ENCODE assay signal across 27 mouse cellular contexts in the genomic region with DNA sequence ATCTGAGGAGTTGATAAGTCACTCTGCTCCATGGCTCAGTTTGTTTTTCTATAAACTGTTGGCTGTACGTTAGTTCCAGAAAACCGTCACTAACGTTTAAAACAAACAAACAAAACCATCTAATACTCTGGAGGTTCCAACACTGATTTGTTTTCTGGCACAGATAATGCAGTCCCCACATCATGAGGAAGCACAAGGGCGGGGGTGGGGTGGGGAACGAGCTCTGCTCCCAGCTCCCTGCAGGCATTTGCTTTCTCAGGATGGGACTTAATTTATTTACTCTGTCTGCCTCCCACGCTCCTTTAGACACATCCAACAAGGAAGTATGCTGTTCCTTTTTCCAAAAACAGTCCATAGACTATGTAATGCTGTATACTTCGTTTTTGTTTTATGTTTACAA. TPM values are rescaled to one million over a fixed set of nuclear protein-coding genes. Genes with fewer than 3 reads are reported as not detected.
DNase-seq lines count a peak whose midpoint lies in the region; ATAC-seq and TF ChIP-seq lines count a peak whose summit lies in the region.
"Had no signal": no experiment of that assay in that cellular context is flagged by ENCODE, and none has a peak within 500 bp of the region (broad histone marks: within the 10 kb centered on the region; RNA-seq: fewer than 3 reads in every experiment).

No protein-coding gene starts in this region.

- in situ Hi-C loops in CH12.LX (cut with MboI; ENCODE audit: low pct_ligation_motif_present, low pct_unique_long_range_greater_than_20kb, low sequenced_read_pairs): no loop called here

- H3K79me2 ChIP-seq in CH12.LX (replicated peaks; ENCODE audit: control insufficient read depth, extremely low read depth, insufficient read depth, poor library complexity, severe bottlenecking): no peaks in the 10 kb centered on the region

- H3K4me1 ChIP-seq in hindbrain, postnatal 0 days (ENCODE audit: insufficient read depth, low read length): no peaks in the 10 kb centered on the region
- no peaks in the 10 kb centered on the region for H3K4me1 ChIP-seq in hindbrain, embryonic 11.5 days (replicated peaks; ENCODE audit: control insufficient read depth, insufficient read depth, low read length)
- H3K4me1 ChIP-seq in kidney, adult 2 months (ENCODE audit: control insufficient read depth, insufficient read depth, low read length): no peaks in the 10 kb centered on the region
- peaks cover 4 to 8% of the 10 kb centered on the region in 2 experiments; a peak in 3 of 4 replicates for H3K4me1 ChIP-seq in CH12.LX (ENCODE audit: control insufficient read depth in 1 of 2, insufficient read depth in 2 of 2)
- H3K4me1 ChIP-seq in brown adipose tissue, adult 24 weeks (ENCODE audit: control insufficient read depth, insufficient read depth, insufficient read length, low read length): peaks cover 3% of the 10 kb centered on the region; the same call in 1 of the 2 replicates
- H3K4me1 ChIP-seq: embryonic facial prominence, embryonic 12.5 days; forebrain, embryonic 15.5 days; heart, embryonic 12.5 days; liver, embryonic 12.5 days; neural tube, embryonic 15.5 days had no signal

- no peak for TF ChIP-seq CTCF in hindbrain, postnatal 0 days (IDR thresholded peaks at IDR 0.05; ENCODE audit: low read depth)
- no peak for TF ChIP-seq CTCF in kidney, adult 2 months (conservative IDR thresholded peaks at IDR 0.05; ENCODE audit: insufficient read depth, insufficient read length, low read depth, low read length)
- TF ChIP-seq CTCF in CH12.LX (conservative IDR thresholded peaks at IDR 0.05 in 1 of 2, IDR thresholded peaks at IDR 0.05 in 1 of 2; ENCODE audit: low read depth in 2 of 2, low read length in 2 of 2): no peak

- H3K27me3 ChIP-seq in hindbrain, postnatal 0 days (ENCODE audit: insufficient read depth, low read length): no peaks in the 10 kb centered on the region
- no peaks in the 10 kb centered on the region for H3K27me3 ChIP-seq in hindbrain, embryonic 11.5 days (ENCODE audit: control insufficient read depth, insufficient read depth, low read length)
- H3K27me3 ChIP-seq in kidney, adult 2 months (replicated peaks; ENCODE audit: control insufficient read depth, insufficient read depth, low read length): no peaks in the 10 kb centered on the region
- no peaks in the 10 kb centered on the region for H3K27me3 ChIP-seq in CH12.LX (replicated peaks)
- H3K27me3 ChIP-seq: embryonic facial prominence, embryonic 12.5 days; forebrain, embryonic 15.5 days; heart, embryonic 12.5 days; hindbrain, embryonic 15.5 days; liver, embryonic 12.5 days; neural tube, embryonic 15.5 days had no signal

- dilution Hi-C loops in CH12.LX (cut with MboI; ENCODE audit: extremely low pct_ligation_motif_present, extremely low pct_unique_long_range_greater_than_20kb, low sequenced_read_pairs): no loop called here

- WGBS in hindbrain, postnatal 0 days: 39% methylated on average over 7 of the region's 7 CpGs
- 55% methylated on average over 7 of the region's 7 CpGs for WGBS in hindbrain, embryonic 11.5 days
- 41% methylated on average over 7 of the region's 7 CpGs for WGBS in kidney, adult 2 months

- ATAC-seq in hindbrain, postnatal 0 days: no peak
- no peak for ATAC-seq in hindbrain, embryonic 11.5 days (ENCODE audit: low FRiP score)
- ATAC-seq: forebrain, embryonic 15.5 days; liver, embryonic 12.5 days; midbrain, embryonic 16.5 days had no signal

- DNase-seq in hindbrain, postnatal 0 days (ENCODE audit: low spot score): peak; percentile 11
- no peak for DNase-seq in hindbrain, embryonic 11.5 days (ENCODE audit: low spot score)
- DNase-seq in kidney, postnatal 14 days: peak; percentile 37
- DNase-seq in kidney, adult 2 months: no peak
- DNase-seq in CH12.LX (ENCODE audit: extremely low read depth): no peak
- no peak for DNase-seq in urinary bladder, postnatal 14 days (ENCODE audit: low spot score)
- DNase-seq in spleen, postnatal 14 days (ENCODE audit: low spot score in 2 of 2): no peak
- DNase-seq: adrenal gland, adult 2 months; cerebellum, adult 9-11 months; gastrocnemius, postnatal 36 days; heart, postnatal 14 days; layer of hippocampus, adult 9-11 months; lung, postnatal 10 days; retina, postnatal 1 day; right cerebral cortex, postnatal 4 days; thymus, postnatal 14 days had no signal

- H3K36me3 ChIP-seq in hindbrain, postnatal 0 days (ENCODE audit: insufficient read depth, low read length): no peaks in the 10 kb centered on the region
- H3K36me3 ChIP-seq in hindbrain, embryonic 11.5 days (ENCODE audit: control insufficient read depth, insufficient read depth, low read length): no peaks in the 10 kb centered on the region
- H3K36me3 ChIP-seq in kidney, adult 2 months (ENCODE audit: control insufficient read depth, insufficient read depth, low read length): peaks cover 2% of the 10 kb centered on the region
- H3K36me3 ChIP-seq in CH12.LX (replicated peaks in 1 of 2; ENCODE audit: control insufficient read depth in 1 of 2, insufficient read depth in 1 of 2, low read length in 1 of 2): no peaks in the 10 kb centered on the region
- H3K36me3 ChIP-seq: embryonic facial prominence, embryonic 12.5 days; forebrain, embryonic 15.5 days; heart, embryonic 12.5 days; hindbrain, embryonic 15.5 days; limb, embryonic 10.5 days; liver, embryonic 12.5 days; neural tube, embryonic 15.5 days had no signal

- H3K9me3 ChIP-seq in hindbrain, postnatal 0 days (ENCODE audit: low read length): no peaks in the 10 kb centered on the region
- H3K9me3 ChIP-seq in hindbrain, embryonic 11.5 days (ENCODE audit: control insufficient read depth, low read length): no peaks in the 10 kb centered on the region
- no peaks in the 10 kb centered on the region for H3K9me3 ChIP-seq in CH12.LX (replicated peaks; ENCODE audit: low read length)
- H3K9me3 ChIP-seq: embryonic facial prominence, embryonic 12.5 days; forebrain, embryonic 15.5 days; heart, embryonic 12.5 days; hindbrain, embryonic 15.5 days; limb, embryonic 10.5 days; liver, embryonic 12.5 days; neural tube, embryonic 15.5 days had no signal

- no peak for TF ChIP-seq RAD21 in CH12.LX (IDR thresholded peaks at IDR 0.05; ENCODE audit: low read depth, low read length)

- no peak overlapping the region for H3K9ac ChIP-seq in hindbrain, postnatal 0 days (replicated peaks; ENCODE audit: low read length)
- H3K9ac ChIP-seq in hindbrain, embryonic 11.5 days (ENCODE audit: low read depth, low read length): no peak overlapping the region
- H3K9ac ChIP-seq in CH12.LX (ENCODE audit: insufficient read depth, low read depth): no peak overlapping the region
- H3K9ac ChIP-seq: embryonic facial prominence, embryonic 12.5 days; forebrain, embryonic 15.5 days; heart, embryonic 12.5 days; hindbrain, embryonic 15.5 days; liver, embryonic 12.5 days; neural tube, embryonic 15.5 days had no signal

- no peak for TF ChIP-seq POLR2A in kidney, adult 2 months (IDR thresholded peaks at IDR 0.05; ENCODE audit: low read depth, low read length)
- TF ChIP-seq POLR2A in CH12.LX (IDR thresholded peaks at IDR 0.05; ENCODE audit: low read depth, low read length): no peak

- TF ChIP-seq EP300 in CH12.LX (IDR thresholded peaks at IDR 0.05; ENCODE audit: low read length): no peak

- no peak overlapping the region for H3K4me2 ChIP-seq in hindbrain, postnatal 0 days (ENCODE audit: low read depth, low read length)
- no peak overlapping the region for H3K4me2 ChIP-seq in hindbrain, embryonic 11.5 days (replicated peaks; ENCODE audit: low read depth, low read length)
- peak overlapping the region; percentile 45; the same call in 1 of the 2 replicates for H3K4me2 ChIP-seq in CH12.LX (ENCODE audit: insufficient read depth, low read depth, poor library complexity, severe bottlenecking)
- H3K4me2 ChIP-seq: embryonic facial prominence, embryonic 12.5 days; forebrain, embryonic 15.5 days; heart, embryonic 12.5 days; hindbrain, embryonic 15.5 days; liver, embryonic 12.5 days; neural tube, embryonic 15.5 days had no signal

- H3K4me3 ChIP-seq in hindbrain, postnatal 0 days (ENCODE audit: low read length): no peak overlapping the region
- no peak overlapping the region for H3K4me3 ChIP-seq in hindbrain, embryonic 11.5 days (ENCODE audit: low read depth, low read length)
- H3K4me3 ChIP-seq in kidney, adult 2 months (ENCODE audit: insufficient read depth, low read depth, low read length): no peak overlapping the region
- no peak overlapping the region for H3K4me3 ChIP-seq in CH12.LX (replicated peaks in 1 of 3; ENCODE audit: low read depth in 2 of 3, low read length in 2 of 3, poor library complexity in 1 of 3)
- peak overlapping the region; percentile 22; the same call in 1 of the 2 replicates for H3K4me3 ChIP-seq in brown adipose tissue, adult 24 weeks (ENCODE audit: insufficient read depth, low read depth, low read length)
- H3K4me3 ChIP-seq: embryonic facial prominence, embryonic 12.5 days; forebrain, embryonic 15.5 days; heart, embryonic 12.5 days; hindbrain, embryonic 15.5 days; left cerebral cortex, adult 2 months; limb, embryonic 10.5 days; liver, embryonic 12.5 days; neural tube, embryonic 15.5 days had no signal

- no peak overlapping the region for H3K27ac ChIP-seq in hindbrain, postnatal 0 days
- H3K27ac ChIP-seq in hindbrain, embryonic 11.5 days (ENCODE audit: low read depth, low read length): no peak overlapping the region
- no peak overlapping the region for H3K27ac ChIP-seq in kidney, adult 2 months (ENCODE audit: insufficient read depth, low read depth, low read length)
- H3K27ac ChIP-seq in CH12.LX (ENCODE audit: insufficient read depth, low read depth): no peak overlapping the region
- peak overlapping the region; percentile 78 for H3K27ac ChIP-seq in brown adipose tissue, adult 24 weeks (replicated peaks; ENCODE audit: low read depth, low read length)
- H3K27ac ChIP-seq: embryonic facial prominence, embryonic 12.5 days; forebrain, embryonic 15.5 days; hindbrain, embryonic 15.5 days; left cerebral cortex, adult 2 months; limb, embryonic 10.5 days; liver, embryonic 12.5 days; neural tube, embryonic 15.5 days had no signal

TF ChIP-seq in CH12.LX, 34 proteins besides CTCF, POLR2A, EP300 and RAD21 (continues in another document):
- TF ChIP-seq RCOR1 (conservative IDR thresholded peaks at IDR 0.05; ENCODE audit: low read depth, low read length) (no peak), KAT2A (IDR thresholded peaks at IDR 0.05; ENCODE audit: insufficient replicate concordance, low read length) (no peak), ZKSCAN1 (IDR thresholded peaks at IDR 0.05; ENCODE audit: borderline replicate concordance, low read depth, low read length) (no peak), MXI1 (IDR thresholded peaks at IDR 0.05; ENCODE audit: low read depth, low read length) (no peak), JUND (conservative IDR thresholded peaks at IDR 0.05; ENCODE audit: low read depth, low read length) (no peak)

RNA-seq across cellular contexts. Expression of gene Svopl, which starts 23.5 kb away (rescaled TPM):
- total RNA-seq in hindbrain, postnatal 0 days (2014; rRNA removed): 2.8 TPM in 1 of 2 replicates, not detected in the other
- polyA plus RNA-seq in hindbrain, postnatal 0 days (2015; fragmentation: Nextera tagmentation; extraction: Ambion mirVana): 1.2 and 1.3 TPM in 2 replicates
- 2.6 and 3.4 TPM in 2 replicates for polyA plus RNA-seq in hindbrain, embryonic 11.5 days (2014; fragmentation: Nextera tagmentation; extraction: Ambion mirVana)
- polyA plus RNA-seq in kidney, adult 2 months (2012; rRNA removed): 13.5 and 14.3 TPM in 2 replicates
- total RNA-seq in CH12.LX (2012; rRNA removed) (not detected in 2 replicates), CH12.LX (2014; rRNA removed) (not detected in 2 replicates)
- polyA plus RNA-seq in CH12.LX (2012; ENCODE audit: insufficient read length, low read depth): not detected in 2 replicates
- polyA plus RNA-seq in brown adipose tissue, adult 24 weeks (2012; ENCODE audit: insufficient read depth, insufficient read length, missing spikeins): 1.4 and 5.2 TPM in 2 replicates
- polyA plus RNA-seq: cortical plate, adult 2 months had no signal

Comparison
In these comparisons a context has a peak if more than half of its experiments do, and no peak if none do; other contexts are left out.
1. DNase-seq: peak in hindbrain, postnatal 0 days (single experiment) and kidney, postnatal 14 days (single experiment); none in hindbrain, embryonic 11.5 days (single experiment), kidney, adult 2 months (single experiment), CH12.LX (single experiment), urinary bladder, postnatal 14 days (single experiment) and spleen, postnatal 14 days (0 of 2).